Mouse (Mus musculus) heart, postnatal 25 days (tissue): Measurements from ENCODE around the gene Gatm. TPM values are rescaled to one million over a fixed set of nuclear protein-coding genes. Genes with fewer than 3 reads are reported as not detected.

Experiments used
- DNase-seq: peaks from one replicate; pipeline ENCODE4 v3.0.0; 2022; ENCODE audit warnings: low spot score
- intact Hi-C: fragments of 180-260 bp; cut with DNase I; formaldehyde crosslinking; loops from one replicate; pipeline ENCODE4 v1.15.1; 2025
- microRNA-seq: library from miRNA; unstranded; fragments of <30 nt; microRNA quantifications from one replicate; pipeline ENCODE4 v1.2.0, GENCODE M21; 2022
- total RNA-seq, 2 experiments: library from RNA; stranded (reverse); gene quantifications; 2 replicates each; pipeline ENCODE4 v1.2.3; 2021

Gene Gatm
- total RNA-seq, 2 experiments from 2014 or later: 4.4 to 4.8 TPM

DNA sequence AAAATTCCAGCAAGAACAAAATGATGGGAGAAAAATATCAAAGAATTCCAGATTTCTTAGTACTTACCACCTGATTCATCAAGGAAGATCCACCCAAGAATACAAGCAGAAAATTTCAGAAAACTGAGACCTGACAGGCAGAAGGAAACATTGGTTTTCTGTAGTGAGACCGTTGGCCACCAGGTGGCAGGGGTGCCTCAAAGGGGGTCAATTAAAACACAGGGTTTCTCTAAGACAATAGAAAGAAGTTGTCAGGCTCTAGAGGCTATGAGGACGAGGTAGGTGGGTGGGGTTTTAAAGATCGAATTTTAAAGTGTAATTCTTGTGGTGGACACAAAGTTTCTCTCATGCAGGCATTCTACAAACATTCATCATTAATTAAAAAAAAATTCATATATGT, 41.7 kb downstream of the Gatm start:
- intact Hi-C loops: loop anchor here (1.0 kb wide), 2 partner anchors 56 to 60 kb away; no protein-coding TSS in a partner anchor
- DNase-seq: no peak

GRCm38 (mm10) chr2:122562251-122562650, 48.9 kb downstream of the Gatm start:
- intact Hi-C loops: no loop called here
- no peak for DNase-seq

- no peak for DNase-seq
- intact Hi-C loops: no loop called here
Observed at GRCm38 (mm10) chr2:122561221-122561620, 49.9 kb downstream of the Gatm start.

DNA sequence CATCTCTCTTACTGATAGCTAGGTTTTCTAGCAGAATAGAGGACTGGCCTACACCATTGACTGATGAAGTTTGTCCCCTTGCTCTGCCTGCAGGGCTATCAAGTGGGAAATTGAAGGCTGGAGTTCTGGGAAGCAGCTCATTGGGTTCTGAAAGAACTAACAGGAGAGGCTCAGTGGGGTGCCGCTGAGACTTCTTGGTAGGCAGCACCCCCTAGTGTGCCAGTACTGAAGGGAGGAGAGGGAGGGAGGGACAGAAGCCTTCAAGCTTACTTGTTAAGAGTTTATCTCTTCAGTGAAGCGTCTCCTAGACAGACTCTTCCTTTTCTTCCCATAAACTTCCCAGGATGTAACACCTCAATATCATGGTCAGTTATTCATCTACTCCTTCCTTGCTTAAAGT, 52.8 kb downstream of the Gatm start:
- no peak for DNase-seq
- intact Hi-C loops: loop anchor here (2.0 kb wide), 3 partner anchors 178 to 364 kb away; no protein-coding TSS in a partner anchor

Small RNA genes lying within 50 kb of the gene (microRNA-seq; reads per million reads assigned to microRNA genes)
- gene Mir147: not detected

Other genes starting within 250 kb of the Gatm start
- gene Shf, start 242.1 kb downstream of the Gatm start, total RNA-seq: 1 to 10 TPM; 3.7 to 6.6 TPM
- 10 to 100 TPM; 18.8 to 23.8 TPM for gene Slc28a2, start 184.8 kb downstream of the Gatm start, total RNA-seq
- under 1 TPM; 0.48 to 0.75 TPM for gene Gm14085, start 126.4 kb downstream of the Gatm start, total RNA-seq
- not detected for gene AA467197, start 25.7 kb upstream of the Gatm start, total RNA-seq
- 1 to 10 TPM; 8.2 to 8.9 TPM for gene Slc30a4, start 91.4 kb upstream of the Gatm start, total RNA-seq
- gene Bloc1s6, start 127.2 kb upstream of the Gatm start, total RNA-seq: 10 to 100 TPM; 20.6 to 23.0 TPM
- gene Sqor, start 153.9 kb upstream of the Gatm start, total RNA-seq: 10 to 100 TPM; 24.9 to 25.6 TPM